ENCODE assay signal across 8 mouse cellular contexts in genomic region chrX:166440616-166441063, GRCm38 (mm10). TPM values are rescaled to one million over a fixed set of nuclear protein-coding genes. Genes with fewer than 3 reads are reported as not detected.
DNase-seq lines count a peak whose midpoint lies in the region; ATAC-seq and TF ChIP-seq lines count a peak whose summit lies in the region.

Ofd1 (minus strand) TSS chrX:166440704.

- H3ac ChIP-seq in C2C12 (ENCODE audit: control insufficient read depth, insufficient read length, low read depth), result peak within 1 kb of the TSS; percentile 89

- peak; percentile 94 for TF ChIP-seq POLR2A in brain, embryonic 14.5 days (IDR thresholded peaks at IDR 0.05; ENCODE audit: borderline replicate concordance, extremely low read depth, insufficient read depth, insufficient read length, poor library complexity, severe bottlenecking)

- no peaks in the 10 kb centered on the region for H3K27me3 ChIP-seq in C2C12 (ENCODE audit: control insufficient read depth, insufficient read depth, insufficient read length)
- peaks cover 7% of the 10 kb centered on the region for H3K27me3 ChIP-seq in erythroblast, embryonic 14.5 days (ENCODE audit: control insufficient read depth)
- H3K27me3 ChIP-seq in heart, embryonic 12.5 days (replicated peaks), result 0 out of 2 replicates have a peak, but pooled peaks cover 6% of the 10 kb centered on the region
- no peaks in the 10 kb centered on the region for H3K27me3 ChIP-seq in kidney, postnatal 0 days (ENCODE audit: insufficient read depth, low read length)
- peaks cover 18% of the 10 kb centered on the region for H3K27me3 ChIP-seq in liver, embryonic 11.5 days (replicated peaks; ENCODE audit: control insufficient read depth, insufficient read depth, low read length)
- H3K27me3 ChIP-seq in stomach, embryonic 14.5 days (ENCODE audit: control insufficient read depth, insufficient read depth, low read length), result no peaks in the 10 kb centered on the region

- WGBS in heart, embryonic 12.5 days, result 13% methylated on average over 44 of the region's 44 CpGs
- 23% methylated on average over 44 of the region's 44 CpGs for whole genome bisulfite sequencing in kidney, postnatal 0 days
- WGBS in liver, embryonic 11.5 days, result 15% methylated on average over 40 of the region's 44 CpGs
- 23% methylated on average over 42 of the region's 44 CpGs for WGBS in stomach, embryonic 14.5 days

- peaks cover 12% of the 10 kb centered on the region for H3K79me2 ChIP-seq in C2C12 (ENCODE audit: control insufficient read depth, insufficient read depth)

- H3K79me3 ChIP-seq in C2C12 (ENCODE audit: low read depth), result peaks cover 2% of the 10 kb centered on the region

- H3K9me3 ChIP-seq in erythroblast, embryonic 14.5 days (ENCODE audit: control insufficient read depth, low read length), result peaks cover 2% of the 10 kb centered on the region; the same call in 1 of the 2 replicates
- H3K9me3 ChIP-seq in heart, embryonic 12.5 days (replicated peaks), result no peaks in the 10 kb centered on the region
- H3K9me3 ChIP-seq in kidney, postnatal 0 days (replicated peaks; ENCODE audit: low read length), result no peaks in the 10 kb centered on the region
- H3K9me3 ChIP-seq in liver, embryonic 11.5 days (ENCODE audit: control insufficient read depth, low read length), result no peaks in the 10 kb centered on the region
- no peaks in the 10 kb centered on the region for H3K9me3 ChIP-seq in stomach, embryonic 14.5 days (ENCODE audit: control insufficient read depth, low read depth, low read length)

- H3K9ac ChIP-seq in heart, embryonic 12.5 days, result peak within 1 kb of the TSS; percentile 86
- peak within 1 kb of the TSS; percentile 76 for H3K9ac ChIP-seq in kidney, postnatal 0 days (ENCODE audit: low read depth, low read length)
- peak within 1 kb of the TSS; percentile 77 for H3K9ac ChIP-seq in liver, embryonic 11.5 days (ENCODE audit: low read depth, low read length)
- peak within 1 kb of the TSS; percentile 53 for H3K9ac ChIP-seq in stomach, embryonic 14.5 days (replicated peaks; ENCODE audit: low read depth, low read length)

- no peaks in the 10 kb centered on the region for H3K36me3 ChIP-seq in C2C12 (ENCODE audit: control insufficient read depth, insufficient read depth)
- H3K36me3 ChIP-seq in erythroblast, embryonic 14.5 days (ENCODE audit: control insufficient read depth), result no peaks in the 10 kb centered on the region
- no peaks in the 10 kb centered on the region for H3K36me3 ChIP-seq in heart, embryonic 12.5 days
- no peaks in the 10 kb centered on the region for H3K36me3 ChIP-seq in kidney, postnatal 0 days (ENCODE audit: insufficient read depth, low read length)
- H3K36me3 ChIP-seq in liver, embryonic 11.5 days (ENCODE audit: control insufficient read depth, insufficient read depth, low read length), result no peaks in the 10 kb centered on the region
- no peaks in the 10 kb centered on the region for H3K36me3 ChIP-seq in stomach, embryonic 14.5 days (ENCODE audit: control insufficient read depth, insufficient read depth, low read length)

- ATAC-seq in heart, embryonic 12.5 days (ENCODE audit: insufficient number of reproducible peaks, low FRiP score), result peak; percentile 99
- peak; percentile 99 for ATAC-seq in kidney, postnatal 0 days (replicated peaks; ENCODE audit: low FRiP score, low read depth)
- peak; percentile 98 for ATAC-seq in liver, embryonic 11.5 days (replicated peaks; ENCODE audit: low FRiP score)
- peak; percentile 99 for ATAC-seq in stomach, embryonic 14.5 days (ENCODE audit: insufficient number of reproducible peaks, insufficient read depth, low FRiP score, low read depth)

- TF ChIP-seq CTCF in C2C12 (IDR thresholded peaks at IDR 0.05; ENCODE audit: control insufficient read depth, insufficient read depth, insufficient read length), result no peak
- TF ChIP-seq CTCF in brain, embryonic 14.5 days (IDR thresholded peaks at IDR 0.05; ENCODE audit: borderline replicate concordance, extremely low read depth, insufficient read depth, insufficient read length), result no peak
- no peak for TF ChIP-seq CTCF in kidney, postnatal 0 days (IDR thresholded peaks at IDR 0.05; ENCODE audit: low read depth)

- H3K27ac ChIP-seq in heart, embryonic 12.5 days (ENCODE audit: poor library complexity, severe bottlenecking), result peak within 1 kb of the TSS; percentile 38
- H3K27ac ChIP-seq in kidney, postnatal 0 days, result peak within 1 kb of the TSS; percentile 88
- H3K27ac ChIP-seq in liver, embryonic 11.5 days (ENCODE audit: low read depth, low read length), result peak within 1 kb of the TSS; percentile 71
- peak within 1 kb of the TSS; percentile 58; the same call in 1 of the 2 replicates for H3K27ac ChIP-seq in stomach, embryonic 14.5 days (ENCODE audit: low read length)

- H3K4me3 ChIP-seq in C2C12 (ENCODE audit: insufficient read depth, poor library complexity, severe bottlenecking), result peak within 1 kb of the TSS; percentile 46
- peak within 1 kb of the TSS; percentile 87 for H3K4me3 ChIP-seq in erythroblast, embryonic 14.5 days (replicated peaks)
- H3K4me3 ChIP-seq in heart, embryonic 12.5 days, result peak within 1 kb of the TSS; percentile 72
- H3K4me3 ChIP-seq in kidney, postnatal 0 days (replicated peaks; ENCODE audit: low read depth, low read length), result peak within 1 kb of the TSS; percentile 59
- peak within 1 kb of the TSS; percentile 65 for H3K4me3 ChIP-seq in liver, embryonic 11.5 days (ENCODE audit: low read depth, low read length)
- H3K4me3 ChIP-seq in stomach, embryonic 14.5 days (ENCODE audit: low read depth, low read length), result peak within 1 kb of the TSS; percentile 44

- H3K4me2 ChIP-seq in heart, embryonic 12.5 days, result peak within 1 kb of the TSS; percentile 72
- H3K4me2 ChIP-seq in kidney, postnatal 0 days (ENCODE audit: low read length), result peak within 1 kb of the TSS; percentile 62
- H3K4me2 ChIP-seq in liver, embryonic 11.5 days, result peak within 1 kb of the TSS; percentile 68
- peak within 1 kb of the TSS; percentile 47 for H3K4me2 ChIP-seq in stomach, embryonic 14.5 days (replicated peaks; ENCODE audit: low read depth, low read length)

- H3K4me1 ChIP-seq in erythroblast, embryonic 14.5 days (ENCODE audit: control insufficient read depth), result peaks cover 32% of the 10 kb centered on the region
- 0 out of 2 replicates have a peak, but pooled peaks cover 3% of the 10 kb centered on the region for H3K4me1 ChIP-seq in heart, embryonic 12.5 days (replicated peaks)
- no peaks in the 10 kb centered on the region for H3K4me1 ChIP-seq in kidney, postnatal 0 days (replicated peaks; ENCODE audit: insufficient read depth, low read length)
- H3K4me1 ChIP-seq in liver, embryonic 11.5 days (replicated peaks; ENCODE audit: control insufficient read depth, insufficient read depth, low read length), result no peaks in the 10 kb centered on the region; the same call in 1 of the 2 replicates
- H3K4me1 ChIP-seq in stomach, embryonic 14.5 days (ENCODE audit: control insufficient read depth, insufficient read depth, low read length), result no peaks in the 10 kb centered on the region

- DNase-seq in brain, embryonic 14.5 days (ENCODE audit: low read depth), result peak; percentile 96
- peak; percentile 88 for DNase-seq in kidney, postnatal 0 days (ENCODE audit: low spot score)
- DNase-seq in liver, embryonic 11.5 days (ENCODE audit: low spot score), result peak; percentile 73
- DNase-seq in naive thymus-derived CD4-positive, alpha-beta T cell, adult 2 months (ENCODE audit: low read depth), result peak; percentile 93

TF ChIP-seq in C2C12, 6 proteins besides CTCF, POLR2A, EP300 and RAD21:
- TF ChIP-seq MYOD1 (IDR thresholded peaks at IDR 0.05; ENCODE audit: control insufficient read depth, insufficient read length, low read depth) (no peak), MYOG (IDR thresholded peaks at IDR 0.05; ENCODE audit: control insufficient read depth, extremely low read depth, insufficient read length) (no peak), FOSL1 (IDR thresholded peaks at IDR 0.05; ENCODE audit: insufficient read depth, low read length, poor library complexity, severe bottlenecking) (no peak), MAX (IDR thresholded peaks at IDR 0.05) (no peak), CEBPB (IDR thresholded peaks at IDR 0.05; ENCODE audit: low read depth) (no peak), USF1 (IDR thresholded peaks at IDR 0.05; ENCODE audit: low read depth) (no peak)

RNA-seq across cellular contexts. Expression of gene Ofd1, which starts in this region (rescaled TPM):
- polyA plus RNA-seq in C2C12 (2012; fragmentation: generic; extraction: Trizol), result 1.5 TPM
- 5.3 and 6.9 TPM in 2 replicates for polyA plus RNA-seq in brain, embryonic 14.5 days (2012; rRNA removed)
- 0.11 and 0.12 TPM in 2 replicates for polyA plus RNA-seq in erythroblast, embryonic 14.5 days (2012)
- polyA plus RNA-seq in heart, embryonic 12.5 days (2016; fragmentation: Nextera tagmentation; extraction: Ambion mirVana), result 5.5 and 5.6 TPM in 2 replicates
- polyA plus RNA-seq in kidney, postnatal 0 days (2015; fragmentation: Nextera tagmentation; extraction: Ambion mirVana), result 7.8 and 8.2 TPM in 2 replicates
- 6.1 and 6.9 TPM in 2 replicates for polyA plus RNA-seq in liver, embryonic 11.5 days (2014; fragmentation: Nextera tagmentation; extraction: Ambion mirVana)
- polyA plus RNA-seq in stomach, embryonic 14.5 days (2014; fragmentation: Nextera tagmentation; extraction: Ambion mirVana), result 9.0 and 9.2 TPM in 2 replicates

Comparison
In these comparisons a context has a peak if more than half of its experiments do, and no peak if none do; other contexts are left out.
1. Peak in every context shown above with its lines: DNase-seq, ATAC-seq, H3K4me3 ChIP-seq and H3K27ac ChIP-seq.
2. H3K27ac ChIP-seq: peak in every context shown above with its lines; median percentile 88 in kidney, postnatal 0 days; 71 in liver, embryonic 11.5 days; 58 in stomach, embryonic 14.5 days; 38 in heart, embryonic 12.5 days.